Mouse (Mus musculus): ENCODE results near the gene Gpc6.

DNA sequence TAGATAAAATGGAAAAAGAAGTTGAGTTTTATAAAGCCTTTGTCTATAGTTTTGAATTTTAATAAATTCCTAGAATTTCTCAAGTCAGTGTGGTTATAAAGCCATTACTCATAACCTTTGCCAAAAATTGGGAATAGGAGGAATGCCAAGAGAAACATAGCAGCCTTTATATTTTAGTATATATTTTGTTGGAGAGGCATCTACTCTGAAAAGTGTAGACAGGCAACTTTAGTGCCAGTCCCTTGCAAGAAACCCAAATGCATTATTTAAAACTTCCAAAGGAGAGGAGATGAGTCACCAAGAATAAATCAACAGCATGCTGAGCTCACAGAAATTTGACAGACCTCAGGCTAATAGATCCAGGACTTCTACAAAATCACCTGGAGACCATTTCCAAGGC, 301.8 kb downstream of the Gpc6 start:
- TF ChIP-seq POLR2A (IDR thresholded peaks at IDR 0.05; ENCODE audit: control insufficient read depth in 1 of 2, insufficient read depth in 1 of 2, low read depth in 1 of 2, low read length in 2 of 2, poor library complexity in 1 of 2) (no peak), CHD1 (IDR thresholded peaks at IDR 0.05; ENCODE audit: low read depth, low read length) (no peak), MAX (IDR thresholded peaks at IDR 0.05; ENCODE audit: low read length) (no peak), MEF2A (IDR thresholded peaks at IDR 0.05; ENCODE audit: extremely low read depth, insufficient replicate concordance, low read depth, low read length, poor library complexity, severe bottlenecking) (no peak), E2F4 (IDR thresholded peaks at IDR 0.05; ENCODE audit: borderline replicate concordance, low read depth, low read length) (no peak), MAFK (IDR thresholded peaks at IDR 0.05; ENCODE audit: borderline replicate concordance, low read depth, low read length) (no peak), CTCF (IDR thresholded peaks at IDR 0.05 in 2 of 3, conservative IDR thresholded peaks at IDR 0.05 in 1 of 3; ENCODE audit: control insufficient read depth in 1 of 3, insufficient read depth in 1 of 3, low read depth in 2 of 3, low read length in 3 of 3, poor library complexity in 1 of 3, severe bottlenecking in 1 of 3) (no peak), HCFC1 (IDR thresholded peaks at IDR 0.05; ENCODE audit: low read depth, low read length) (no peak), POLR2AphosphoS2 (IDR thresholded peaks at IDR 0.05; ENCODE audit: low read length) (no peak), BHLHE40 (IDR thresholded peaks at IDR 0.05; ENCODE audit: borderline replicate concordance, low read depth, low read length) (no peak)
